Mouse (Mus musculus): ENCODE measurements around the gene Txnl4b. TPM values are rescaled to one million over a fixed set of nuclear protein-coding genes. Genes with fewer than 3 reads are reported as not detected.

Gene Txnl4b
- total RNA-seq (2012; rRNA removed), result 7.7 and 8.4 TPM in 2 replicates
- 1 to 10 TPM in 1 of 2 experiments, not detected in 1; 9.5 TPM for polyA plus RNA-seq (2012; ENCODE audit: insufficient read depth in 1 of 2, insufficient read length in 2 of 2, low read depth in 1 of 2, low replicate concordance in 2 of 2, missing spikeins in 1 of 2)

DNA sequence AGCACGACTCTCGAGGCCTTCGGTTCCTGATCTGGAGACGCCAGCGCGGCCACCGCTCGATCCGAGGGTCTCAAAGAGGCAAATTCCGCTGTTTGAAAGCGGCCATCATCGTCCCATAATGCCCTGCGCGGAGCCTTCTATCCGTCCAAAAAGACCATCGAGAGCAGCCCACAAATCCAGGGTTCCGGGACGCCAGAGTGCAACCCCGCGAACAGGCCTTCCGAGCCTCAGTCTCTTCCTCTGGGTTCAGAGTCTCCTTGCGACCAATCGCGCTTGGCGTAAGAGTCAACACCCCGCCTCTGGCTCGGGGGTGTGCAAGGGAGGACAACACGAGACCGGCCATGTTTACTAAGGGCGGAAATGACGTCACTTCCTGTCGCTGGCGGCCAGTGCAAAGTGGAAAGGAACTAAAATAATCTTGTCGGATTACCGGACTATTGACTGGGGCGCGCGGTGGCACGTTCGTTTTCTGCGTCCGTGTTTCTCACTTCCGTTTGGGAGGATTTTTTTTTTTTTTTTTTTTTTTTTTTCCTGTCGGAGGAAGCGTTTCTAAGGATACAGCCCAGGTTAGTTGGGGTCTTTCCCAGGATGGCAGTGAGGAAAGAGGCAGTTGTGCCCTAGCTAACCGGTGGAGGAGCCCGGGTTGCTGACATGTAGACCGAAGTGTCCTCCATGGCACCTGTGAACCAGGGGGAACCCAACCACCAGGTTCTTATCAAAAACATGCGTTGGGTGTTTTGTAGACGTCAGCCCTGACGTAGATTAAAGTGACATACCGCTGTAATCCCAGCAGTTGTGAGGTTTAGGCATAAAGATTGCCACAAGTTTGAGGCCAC, at the start of gene Txnl4b, which contains the start of gene Dhx38:
Gene Txnl4b (plus strand): TSS at position 395 of the 836 bp plus-strand sequence.
Gene Dhx38 (minus strand): TSS at position 364 of the 836 bp plus-strand sequence.
- Histone ChIP-seq H3K9ac (ENCODE audit: control insufficient read depth, low read depth, low read length, poor library complexity, severe bottlenecking) (peak within 1 kb of the TSS; percentile 93), H3K9me3 (replicated peaks; ENCODE audit: insufficient read depth, low read length) (no peaks in the 10 kb centered on the region), H3K27me3 (ENCODE audit: control insufficient read depth in 1 of 2, insufficient read depth in 2 of 2, low read length in 2 of 2) (no peaks in the 10 kb centered on the region), H3K36me3 (ENCODE audit: control insufficient read depth in 1 of 2, insufficient read depth in 2 of 2, low read length in 2 of 2) (peaks cover 6 to 9% of the 10 kb centered on the region in 2 experiments; a peak in 3 of 4 replicates), H3K79me2 (ENCODE audit: control insufficient read depth, insufficient read depth, low read length, poor library complexity) (peaks cover 18% of the 10 kb centered on the region), H3K27ac (ENCODE audit: control insufficient read depth, low read depth, low read length) (peak within 1 kb of the TSS; percentile 90), H3K4me1 (ENCODE audit: control insufficient read depth in 1 of 2, insufficient read depth in 2 of 2, low read length in 2 of 2) (peaks cover 3 to 14% of the 10 kb centered on the region in 2 experiments; a peak in 2 of 4 replicates), H3K4me3 (ENCODE audit: control insufficient read depth in 1 of 2, insufficient read depth in 1 of 2, low read depth in 2 of 2, low read length in 2 of 2) (peak within 1 kb of the TSS; percentile 75 to 91)
- DNase-seq (ENCODE audit: low read depth, low spot score), result peak; percentile 100
- TF ChIP-seq MYB (IDR thresholded peaks at IDR 0.05; ENCODE audit: low read depth, low read length) (peak; percentile 8; the same call in 1 of the 2 replicates), KAT2A (conservative IDR thresholded peaks at IDR 0.05; ENCODE audit: low read depth, low read length) (peak; percentile 85), ETS1 (IDR thresholded peaks at IDR 0.05; ENCODE audit: low read depth, low read length) (peak; percentile 66), ZNF384 (IDR thresholded peaks at IDR 0.05; ENCODE audit: low read depth, low read length) (peak; percentile 100), CHD1 (IDR thresholded peaks at IDR 0.05; ENCODE audit: low read depth, low read length) (0 out of 2 replicates have a peak, but pooled peaks have one; percentile 62), NELFE (IDR thresholded peaks at IDR 0.05; ENCODE audit: low read depth, low read length) (peak; percentile 72; the same call in 1 of the 2 replicates), RAD21 (IDR thresholded peaks at IDR 0.05; ENCODE audit: low read depth, low read length) (no peak), SMC3 (IDR thresholded peaks at IDR 0.05; ENCODE audit: low read depth, low read length) (no peak), GATA1 (IDR thresholded peaks at IDR 0.05; ENCODE audit: low read depth, low read length) (peak; percentile 57; the same call in 1 of the 2 replicates), POLR2A (IDR thresholded peaks at IDR 0.05; ENCODE audit: control insufficient read depth in 1 of 2, insufficient read depth in 1 of 2, low read depth in 1 of 2, low read length in 2 of 2, poor library complexity in 1 of 2) (peak; percentile 45 to 71; a peak in 2 of 4 replicates), MAX (IDR thresholded peaks at IDR 0.05; ENCODE audit: low read length) (peak; percentile 79), HCFC1 (IDR thresholded peaks at IDR 0.05; ENCODE audit: low read depth, low read length) (peak; percentile 97), ELF1 (IDR thresholded peaks at IDR 0.05; ENCODE audit: low read depth, low read length) (peak; percentile 95), USF2 (IDR thresholded peaks at IDR 0.05; ENCODE audit: borderline replicate concordance in 1 of 2, insufficient read depth in 1 of 2, low read depth in 1 of 2, low read length in 2 of 2) (no peak), USF1 (IDR thresholded peaks at IDR 0.05; ENCODE audit: low read depth, low read length) (0 out of 2 replicates have a peak, but pooled peaks have one; percentile 19), ZKSCAN1 (IDR thresholded peaks at IDR 0.05; ENCODE audit: low read depth, low read length) (peak; percentile 60; the same call in 1 of the 2 replicates), MXI1 (IDR thresholded peaks at IDR 0.05; ENCODE audit: low read depth, low read length) (peak; percentile 87), NRF1 (IDR thresholded peaks at IDR 0.05; ENCODE audit: insufficient read depth, low read depth, low read length, poor library complexity, severe bottlenecking) (0 out of 2 replicates have a peak, but pooled peaks have one; percentile 38), ZC3H11A (IDR thresholded peaks at IDR 0.05; ENCODE audit: low read depth, low read length) (no peak), JUND (IDR thresholded peaks at IDR 0.05; ENCODE audit: low read depth, low read length) (peak; percentile 91), TBP (IDR thresholded peaks at IDR 0.05; ENCODE audit: low read depth, low read length) (peak; percentile 86), UBTF (IDR thresholded peaks at IDR 0.05; ENCODE audit: borderline replicate concordance, insufficient read depth, low read depth, low read length) (no peak), BHLHE40 (IDR thresholded peaks at IDR 0.05; ENCODE audit: borderline replicate concordance, low read depth, low read length) (no peak; the same call in 1 of the 2 replicates), CHD2 (IDR thresholded peaks at IDR 0.05; ENCODE audit: low read length) (peak; percentile 26; the same call in 1 of the 2 replicates), MAZ (IDR thresholded peaks at IDR 0.05; ENCODE audit: low read depth, low read length) (peak; percentile 88), TCF12 (IDR thresholded peaks at IDR 0.05; ENCODE audit: low read depth, low read length) (peak; percentile 49; the same call in 1 of the 2 replicates), POLR2AphosphoS2 (IDR thresholded peaks at IDR 0.05; ENCODE audit: low read length) (0 out of 2 replicates have a peak, but pooled peaks have one; percentile 9), CTCF (IDR thresholded peaks at IDR 0.05 in 2 of 3, conservative IDR thresholded peaks at IDR 0.05 in 1 of 3; ENCODE audit: control insufficient read depth in 1 of 3, insufficient read depth in 1 of 3, low read depth in 2 of 3, low read length in 3 of 3, poor library complexity in 1 of 3, severe bottlenecking in 1 of 3) (no peak), RCOR1 (IDR thresholded peaks at IDR 0.05; ENCODE audit: low read depth, low read length) (0 out of 2 replicates have a peak, but pooled peaks have one; percentile 29), SIN3A (IDR thresholded peaks at IDR 0.05; ENCODE audit: low read length) (peak; percentile 97), MYC (IDR thresholded peaks at IDR 0.05; ENCODE audit: low read depth, low read length) (peak; percentile 82), EP300 (IDR thresholded peaks at IDR 0.05; ENCODE audit: low read depth in 1 of 2, low read length in 2 of 2) (peak in 1 of 2 experiments; percentile 48; a peak in 1 of 4 replicates)

Data from MEL (cell line).